Mouse (Mus musculus) E14TG2a.4 (cell line): ENCODE data around the gene Mcm7.

Experiments
- CTCF ChIP-seq: conservative IDR thresholded peaks from 2 replicates; pipeline ENCODE4 v1.5.1; 2014; ENCODE audit warnings: low read length
- POU5F1 ChIP-seq: IDR thresholded peaks from 2 replicates; pipeline ENCODE4 v1.6.1; 2014; ENCODE audit warnings: low read length, borderline replicate concordance

DNA sequence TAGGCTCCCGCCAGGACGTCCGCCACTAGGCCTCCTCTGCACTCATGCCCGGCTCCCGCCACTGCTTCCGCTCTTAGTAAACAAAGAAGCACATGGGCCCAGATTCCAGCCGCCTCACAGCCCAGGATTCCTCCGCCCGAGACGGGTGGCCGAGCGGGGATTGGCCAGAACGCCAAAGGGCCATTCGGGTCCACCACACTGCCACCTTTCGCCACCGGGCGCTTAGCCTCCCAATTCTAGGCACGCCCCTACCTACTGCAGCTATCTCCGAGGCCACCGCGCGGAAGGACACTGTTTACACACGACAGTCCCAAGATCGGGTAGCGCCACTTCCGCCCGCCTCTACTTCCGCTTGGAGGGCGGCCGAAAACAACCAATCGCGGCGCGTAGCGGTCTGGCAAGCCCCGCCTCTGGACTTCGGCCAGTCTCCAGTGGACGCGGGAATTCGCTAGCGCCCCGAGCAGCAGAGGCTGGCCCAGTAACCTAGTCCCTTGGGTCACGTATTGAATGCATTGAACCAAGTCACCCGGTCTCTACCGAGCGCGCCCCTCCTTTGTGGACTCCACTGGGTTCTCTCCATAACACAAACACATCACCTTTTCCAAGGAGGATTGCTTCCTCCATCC is 1.2 kb downstream of the Mcm7 start:
- TF ChIP-seq CTCF (no peak), POU5F1 (no peak)
